Mouse (Mus musculus) heart, adult 8-10 months (tissue): Measurements from ENCODE around the gene Lpgat1. TPM values are rescaled to one million over a fixed set of nuclear protein-coding genes. Genes with fewer than 3 reads are reported as not detected.

ENCODE experiments used
- DNase-seq: peaks from one replicate; pipeline ENCODE4 v3.0.0; 2022; ENCODE audit warnings: low spot score
- total RNA-seq, 4 experiments: library from RNA; stranded (reverse); gene quantifications; 2 replicates each; pipeline ENCODE4 v1.2.4; 2022

The Lpgat1 gene
- total RNA-seq, 4 experiments from 2014 or later = 105 to 121 (median 111) TPM

- no peak for DNase-seq
Observed at GRCm38 (mm10) chr1:191736425-191736824, 18.8 kb downstream of the Lpgat1 start.

- DNase-seq = no peak
Observed at GRCm38 (mm10) chr1:191737871-191738270, 20.2 kb downstream of the Lpgat1 start.

- no peak for DNase-seq
Observed at GRCm38 (mm10) chr1:191738726-191739125, 21.1 kb downstream of the Lpgat1 start.

- DNase-seq = no peak
Observed at GRCm38 (mm10) chr1:191740587-191741361, 23.1 kb downstream of the Lpgat1 start.

- DNase-seq = no peak
Observed at GRCm38 (mm10) chr1:191741635-191742034, 24.0 kb downstream of the Lpgat1 start.

- no peak for DNase-seq
Observed at GRCm38 (mm10) chr1:191748431-191748830, 30.8 kb downstream of the Lpgat1 start.

GRCm38 (mm10) chr1:191756520-191757199, 39.0 kb downstream of the Lpgat1 start:
- DNase-seq = no peak

GRCm38 (mm10) chr1:191774106-191774505, 56.5 kb downstream of the Lpgat1 start:
- DNase-seq = no peak

- no peak for DNase-seq
Observed at GRCm38 (mm10) chr1:191775116-191775515, 57.5 kb downstream of the Lpgat1 start.

- DNase-seq = no peak
Observed at GRCm38 (mm10) chr1:191777521-191777920, 59.9 kb downstream of the Lpgat1 start.

GRCm38 (mm10) chr1:191780470-191780869, 62.8 kb downstream of the Lpgat1 start:
- no peak for DNase-seq

GRCm38 (mm10) chr1:191785108-191785507, 67.5 kb downstream of the Lpgat1 start:
- no peak for DNase-seq

GRCm38 (mm10) chr1:191786255-191786654, 68.6 kb downstream of the Lpgat1 start:
- DNase-seq = no peak

- no peak for DNase-seq
Observed at GRCm38 (mm10) chr1:191787379-191787778, 69.7 kb downstream of the Lpgat1 start.

GRCm38 (mm10) chr1:191792991-191793390, 75.4 kb downstream of the Lpgat1 start:
- no peak for DNase-seq

- DNase-seq = no peak
Observed at GRCm38 (mm10) chr1:191793888-191794532, 76.4 kb downstream of the Lpgat1 start.

- no peak for DNase-seq
Observed at GRCm38 (mm10) chr1:191796238-191796896, 78.7 kb downstream of the Lpgat1 start.

GRCm38 (mm10) chr1:191802093-191802819, 84.6 kb downstream of the Lpgat1 start:
- DNase-seq = no peak

GRCm38 (mm10) chr1:191802820-191803655, 85.4 kb downstream of the Lpgat1 start:
- DNase-seq = peak; percentile 16

- no peak for DNase-seq
Observed at GRCm38 (mm10) chr1:191804747-191805146, 87.1 kb downstream of the Lpgat1 start.
